Mouse (Mus musculus) testis, adult 2 months (tissue): Measurements from ENCODE around the gene Cd1d1. TPM values are rescaled to one million over a fixed set of nuclear protein-coding genes. Genes with fewer than 3 reads are reported as not detected.

Source experiments
- H3K27ac ChIP-seq: fragments of 200-500 bp; 2 replicates; pipeline ENCODE4 v1.5.1; 2012; ENCODE audit warnings: low read depth, low read length; ENCODE audit not compliant: control insufficient read depth, insufficient read depth
- H3K27me3 ChIP-seq: fragments of 200-500 bp; 2 replicates; pipeline ENCODE4 v1.6.1; 2012; ENCODE audit warnings: mild to moderate bottlenecking, low read length, moderate library complexity; ENCODE audit not compliant: control insufficient read depth, insufficient read depth
- H3K36me3 ChIP-seq: fragments of 200-500 bp; 2 replicates; pipeline ENCODE4 v1.6.1; 2012; ENCODE audit warnings: mild to moderate bottlenecking, low read length; ENCODE audit not compliant: control insufficient read depth, insufficient read depth
- H3K4me1 ChIP-seq: fragments of 200-500 bp; 2 replicates; pipeline ENCODE4 v1.6.1; 2012; ENCODE audit warnings: low read length; ENCODE audit not compliant: control insufficient read depth, insufficient read depth
- H3K4me3 ChIP-seq: fragments of 200-500 bp; 2 replicates; pipeline ENCODE4 v1.5.1; 2012; ENCODE audit warnings: low read depth, mild to moderate bottlenecking, low read length, moderate library complexity, mixed read lengths; ENCODE audit not compliant: control insufficient read depth
- CTCF ChIP-seq: fragments of 200-500 bp; IDR thresholded peaks from 2 replicates; pipeline ENCODE4 v1.5.1; 2012; ENCODE audit warnings: low read depth, mild to moderate bottlenecking, inconsistent platforms, low read length, moderate library complexity; ENCODE audit not compliant: control insufficient read depth, insufficient read depth, insufficient replicate concordance
- POLR2A ChIP-seq: fragments of 200-500 bp; IDR thresholded peaks from 2 replicates; pipeline ENCODE4 v1.6.1; 2012; ENCODE audit warnings: low read depth, mild to moderate bottlenecking, inconsistent platforms, low read length, moderate library complexity; ENCODE audit not compliant: control insufficient read depth
- polyA plus RNA-seq: library from polyadenylated mRNA; depleted of rRNA; stranded (reverse); fragments of >200 nt; gene quantifications from 2 replicates; pipeline ENCODE4 v1.2.3, GENCODE M21; 2012; rRNA removed

Gene Cd1d1
- polyA plus RNA-seq, 1 experiment: 1.3 TPM

GRCm38 (mm10) chr3:86960656-86961394 is 38.4 kb downstream of the Cd1d1 start:
- no peaks in the 10 kb centered on the region for H3K36me3 ChIP-seq
- H3K27me3 ChIP-seq: no peaks in the 10 kb centered on the region
- TF ChIP-seq CTCF (no peak), POLR2A (no peak)

GRCm38 (mm10) chr3:86959088-86959487 is 40.2 kb downstream of the Cd1d1 start:
- TF ChIP-seq CTCF (no peak), POLR2A (no peak)
- peaks cover 8% of the 10 kb centered on the region for H3K4me1 ChIP-seq
- no peaks in the 10 kb centered on the region for H3K36me3 ChIP-seq
- no peak overlapping the region for H3K27ac ChIP-seq
- no peak overlapping the region for H3K4me3 ChIP-seq
- H3K27me3 ChIP-seq: no peaks in the 10 kb centered on the region

More at GRCm38 (mm10) chr3:86960656-86961394, 38.4 kb downstream of the Cd1d1 start:
- Histone ChIP-seq H3K4me1 (peaks cover 8% of the 10 kb centered on the region), H3K27ac (no peak overlapping the region), H3K4me3 (no peak overlapping the region)

- Histone ChIP-seq H3K4me3 (no peak overlapping the region), H3K36me3 (no peaks in the 10 kb centered on the region), H3K27me3 (no peaks in the 10 kb centered on the region), H3K27ac (no peak overlapping the region), H3K4me1 (no peaks in the 10 kb centered on the region)
- TF ChIP-seq POLR2A (no peak), CTCF (no peak)
Observed at GRCm38 (mm10) chr3:86955376-86955775, 43.9 kb downstream of the Cd1d1 start.

- Histone ChIP-seq H3K4me3 (no peak overlapping the region), H3K27ac (no peak overlapping the region), H3K4me1 (no peaks in the 10 kb centered on the region), H3K36me3 (no peaks in the 10 kb centered on the region), H3K27me3 (no peaks in the 10 kb centered on the region)
- TF ChIP-seq CTCF (no peak), POLR2A (no peak)
Observed at GRCm38 (mm10) chr3:86954521-86954920, 44.7 kb downstream of the Cd1d1 start.

- no peak overlapping the region for H3K4me3 ChIP-seq
- TF ChIP-seq POLR2A (no peak), CTCF (peak; percentile 81)
- H3K4me1 ChIP-seq: no peaks in the 10 kb centered on the region
- H3K36me3 ChIP-seq: no peaks in the 10 kb centered on the region
- H3K27ac ChIP-seq: no peak overlapping the region
- H3K27me3 ChIP-seq: no peaks in the 10 kb centered on the region
Observed at GRCm38 (mm10) chr3:86953819-86954218, 45.4 kb downstream of the Cd1d1 start.

- no peak for TF ChIP-seq CTCF
- no peak for TF ChIP-seq POLR2A
- no peak overlapping the region for H3K27ac ChIP-seq
- H3K4me3 ChIP-seq: no peak overlapping the region
- H3K27me3 ChIP-seq: no peaks in the 10 kb centered on the region
- no peaks in the 10 kb centered on the region for H3K36me3 ChIP-seq
- no peaks in the 10 kb centered on the region for H3K4me1 ChIP-seq
Observed at GRCm38 (mm10) chr3:86950652-86951051, 48.6 kb downstream of the Cd1d1 start.

Other genes with a start within 250 kb of the Cd1d1 start
- gene Dclk2, start 78.6 kb downstream of the Cd1d1 start, polyA plus RNA-seq: 1.1 and 1.3 TPM in 2 replicates
- 1.5 and 1.8 TPM in 2 replicates for gene Kirrel, start 175.3 kb upstream of the Cd1d1 start, polyA plus RNA-seq